Mouse (Mus musculus) G1E (cell line): ENCODE results near the gene Bcl2l11. TPM values are rescaled to one million over a fixed set of nuclear protein-coding genes. Genes with fewer than 3 reads are reported as not detected.

Experiments used
- ATAC-seq: 2 replicates; pipeline ENCODE4 v1.8.0; 2016; ENCODE audit warnings: mild to moderate bottlenecking; ENCODE audit not compliant: insufficient number of reproducible peaks, poor library complexity, low FRiP score, severe bottlenecking; ENCODE audit errors: extremely low read depth
- DNase-seq: peaks from one replicate; pipeline ENCODE4 v3.0.0; 2012; ENCODE audit warnings: low spot score
- H3K27me3 ChIP-seq: 2 replicates; pipeline ENCODE4 v1.6.1; 2012; ENCODE audit warnings: mild to moderate bottlenecking, low read length, inconsistent platforms; ENCODE audit not compliant: insufficient read depth
- H3K36me3 ChIP-seq: replicated peaks from 2 replicates; pipeline ENCODE3; 2012; ENCODE audit warnings: mild to moderate bottlenecking, inconsistent platforms
- H3K4me1 ChIP-seq: 2 replicates; pipeline ENCODE4 v1.6.1; 2012; ENCODE audit warnings: low read depth, low read length, inconsistent platforms, mixed read lengths; ENCODE audit not compliant: insufficient read depth
- H3K4me3 ChIP-seq: 2 replicates; pipeline ENCODE4 v1.5.1; 2012; ENCODE audit warnings: low read depth, mild to moderate bottlenecking, inconsistent platforms, low read length, moderate library complexity, mixed read lengths
- H3K9me3 ChIP-seq: replicated peaks from 2 replicates; pipeline ENCODE4 v1.6.1; 2012; ENCODE audit warnings: inconsistent platforms
- CTCF ChIP-seq: IDR thresholded peaks from 2 replicates; pipeline ENCODE4 v1.5.1; 2012; ENCODE audit warnings: low read depth, low read length, inconsistent platforms, mixed read lengths
- GATA1 ChIP-seq: IDR thresholded peaks from 2 replicates; pipeline ENCODE4 v1.6.1; 2012; ENCODE audit warnings: borderline replicate concordance, low read length, inconsistent platforms, mixed read lengths
- GATA2 ChIP-seq: IDR thresholded peaks from 2 replicates; pipeline ENCODE4 v1.6.1; 2012; ENCODE audit warnings: low read depth, low read length, inconsistent platforms, borderline replicate concordance
- POLR2AphosphoS5 ChIP-seq: IDR thresholded peaks from 2 replicates; pipeline ENCODE4 v1.6.1; 2012; ENCODE audit warnings: low read depth, low read length, inconsistent platforms; ENCODE audit not compliant: insufficient replicate concordance
- TAL1 ChIP-seq: conservative IDR thresholded peaks from 2 replicates; pipeline ENCODE4 v1.6.1; 2012; ENCODE audit warnings: low read depth, low read length, inconsistent platforms, mixed read lengths
- polyA plus RNA-seq: library from polyadenylated mRNA; stranded (reverse); fragments of >175 nt; gene quantifications from 2 replicates; pipeline ENCODE4 v1.2.3, GENCODE M21; 2012
- total RNA-seq, 2 experiments: library from RNA; stranded (forward) in 1 of 2; stranded (reverse) in 1 of 2; fragments of 200-1000 nt in 1 of 2; fragments of >200 nt in 1 of 2; fragmentation: Nextera tagmentation in 1 of 2; gene quantifications; 2 replicates each; pipeline ENCODE4 v1.2.3; 2014 to 2017

The Bcl2l11 gene
- total and polyA plus RNA-seq, 3 experiments, result 18.4 to 39.7 (median 34.5) TPM

- Histone ChIP-seq H3K9me3 (no peaks in the 10 kb centered on the region), H3K4me3 (no peak overlapping the region), H3K4me1 (peaks cover 2% of the 10 kb centered on the region; the same call in 1 of the 2 replicates), H3K36me3 (no peaks in the 10 kb centered on the region), H3K27me3 (peaks cover 51% of the 10 kb centered on the region)
- no peak for ATAC-seq
- TF ChIP-seq POLR2AphosphoS5 (no peak), GATA1 (no peak), CTCF (no peak), TAL1 (no peak)
- no peak for DNase-seq
These were observed 48.3 kb downstream of the Bcl2l11 start for GRCm38 (mm10) chr2:128174176-128174575.

GRCm38 (mm10) chr2:128174604-128175342, 48.9 kb downstream of the Bcl2l11 start:
- H3K4me1 ChIP-seq, result peaks cover 2% of the 10 kb centered on the region; the same call in 1 of the 2 replicates
- no peaks in the 10 kb centered on the region for H3K36me3 ChIP-seq
- TF ChIP-seq POLR2AphosphoS5, result no peak
- TF ChIP-seq GATA2, result no peak
- no peak for TF ChIP-seq TAL1
- TF ChIP-seq CTCF, result no peak
- TF ChIP-seq GATA1, result no peak
- H3K9me3 ChIP-seq, result no peaks in the 10 kb centered on the region
- no peak overlapping the region for H3K4me3 ChIP-seq
- DNase-seq (no peak), ATAC-seq (no peak)
- H3K27me3 ChIP-seq, result peaks cover 54% of the 10 kb centered on the region

GRCm38 (mm10) chr2:128175625-128176024, 49.8 kb downstream of the Bcl2l11 start:
- Histone ChIP-seq H3K36me3 (no peaks in the 10 kb centered on the region), H3K4me1 (peaks cover 2% of the 10 kb centered on the region; the same call in 1 of the 2 replicates), H3K4me3 (no peak overlapping the region), H3K27me3 (peaks cover 54% of the 10 kb centered on the region), H3K9me3 (no peaks in the 10 kb centered on the region)
- no peak for DNase-seq
- ATAC-seq, result no peak
- TF ChIP-seq GATA1 (no peak), POLR2AphosphoS5 (no peak), GATA2 (no peak), CTCF (no peak), TAL1 (no peak)

- Histone ChIP-seq H3K4me3 (no peak overlapping the region), H3K36me3 (no peaks in the 10 kb centered on the region), H3K4me1 (peaks cover 2% of the 10 kb centered on the region; the same call in 1 of the 2 replicates), H3K27me3 (peaks cover 54% of the 10 kb centered on the region), H3K9me3 (no peaks in the 10 kb centered on the region)
- DNase-seq, result no peak
- ATAC-seq, result no peak
- TF ChIP-seq GATA2 (no peak), POLR2AphosphoS5 (no peak), TAL1 (no peak), CTCF (no peak), GATA1 (no peak)
These were observed 50.7 kb downstream of the Bcl2l11 start for GRCm38 (mm10) chr2:128176391-128177044.

GRCm38 (mm10) chr2:128177241-128177661, 51.4 kb downstream of the Bcl2l11 start:
- no peak for TF ChIP-seq CTCF
- TF ChIP-seq GATA1, result no peak
- TF ChIP-seq POLR2AphosphoS5, result no peak
- TF ChIP-seq TAL1, result no peak
- TF ChIP-seq GATA2, result no peak
- peaks cover 2% of the 10 kb centered on the region; the same call in 1 of the 2 replicates for H3K4me1 ChIP-seq

GRCm38 (mm10) chr2:128179126-128179807, 53.4 kb downstream of the Bcl2l11 start:
- no peaks in the 10 kb centered on the region for H3K9me3 ChIP-seq
- H3K36me3 ChIP-seq, result no peaks in the 10 kb centered on the region
- no peak for DNase-seq
- ATAC-seq, result no peak
- no peak for TF ChIP-seq GATA1
- TF ChIP-seq GATA2, result no peak
- TF ChIP-seq POLR2AphosphoS5, result no peak
- no peak for TF ChIP-seq CTCF
- TF ChIP-seq TAL1, result no peak
- H3K4me1 ChIP-seq, result peaks cover 2% of the 10 kb centered on the region; the same call in 1 of the 2 replicates
- H3K4me3 ChIP-seq, result no peak overlapping the region
- peaks cover 41% of the 10 kb centered on the region for H3K27me3 ChIP-seq

More at GRCm38 (mm10) chr2:128177241-128177661, 51.4 kb downstream of the Bcl2l11 start:
- H3K27me3 ChIP-seq, result peaks cover 52% of the 10 kb centered on the region
- H3K36me3 ChIP-seq, result no peaks in the 10 kb centered on the region
- H3K9me3 ChIP-seq, result no peaks in the 10 kb centered on the region
- H3K4me3 ChIP-seq, result no peak overlapping the region
- ATAC-seq, result no peak
- no peak for DNase-seq
